Mouse (Mus musculus): ENCODE measurements around the gene Eme1. TPM values are rescaled to one million over a fixed set of nuclear protein-coding genes. Genes with fewer than 3 reads are reported as not detected.
"Not testable (repeated sequence)": the region's sequence is repeated elsewhere in the genome, so short reads cannot be mapped to it uniquely, and the experiment has no call there.

The Eme1 gene
- polyA plus RNA-seq, 1 experiment from 2014 or later: 4.9 TPM

DNA sequence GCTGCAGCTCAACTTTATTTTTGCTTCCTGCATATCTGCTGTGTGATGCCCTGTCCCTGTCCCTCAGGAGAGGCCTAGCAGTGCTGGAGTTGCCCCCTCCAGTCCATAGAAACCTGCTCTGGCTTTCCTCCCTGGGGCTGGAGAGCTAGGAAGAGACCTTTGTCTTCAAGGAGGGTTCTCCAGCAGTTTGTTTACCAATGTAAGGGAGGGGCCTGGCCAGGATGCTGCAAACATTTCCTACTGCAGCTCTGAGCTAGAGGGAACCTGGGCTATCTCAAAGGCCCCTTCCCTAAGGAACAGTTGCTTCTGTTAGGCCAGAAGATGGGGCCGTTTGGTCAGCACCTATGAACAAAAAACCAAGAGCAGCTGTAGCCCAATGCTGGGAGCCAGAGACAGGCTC is 7.6 kb upstream of the Eme1 start:
- Histone ChIP-seq H3K36me3 (replicated peaks; ENCODE audit: insufficient read depth, low read length) (peaks cover 25% of the 10 kb centered on the region), H3K9me3 (ENCODE audit: low read length) (no peaks in the 10 kb centered on the region), H3K4me3 (ENCODE audit: low read depth, low read length) (no peak overlapping the region), H3K27ac (ENCODE audit: low read depth) (no peak overlapping the region), H3K9ac (replicated peaks) (no peak overlapping the region), H3K4me1 (ENCODE audit: insufficient read depth) (no peaks in the 10 kb centered on the region), H3K27me3 (ENCODE audit: insufficient read depth, low read length) (no peaks in the 10 kb centered on the region), H3K4me2 (ENCODE audit: low read depth, low read length) (no peak overlapping the region)
- ATAC-seq (no peak), DNase-seq (no peak)
- TF ChIP-seq EP300 (IDR thresholded peaks at IDR 0.05; ENCODE audit: low read depth): no peak
- TF ChIP-seq CTCF (IDR thresholded peaks at IDR 0.05; ENCODE audit: low read depth): no peak
- 52% methylated on average over 1 of the region's 1 CpGs for WGBS (ENCODE audit: insufficient replicate concordance)

GRCm38 (mm10) chr11:94652973-94653372 is 791 bp downstream of the Eme1 start:
- WGBS (ENCODE audit: insufficient replicate concordance): 42% methylated on average over 8 of the region's 8 CpGs
- H3K4me3 ChIP-seq (ENCODE audit: low read depth, low read length): peak overlapping the region; percentile 65
- peaks cover 7% of the 10 kb centered on the region for H3K36me3 ChIP-seq (replicated peaks; ENCODE audit: insufficient read depth, low read length)
- peak overlapping the region; percentile 67; the same call in 1 of the 2 replicates for H3K9ac ChIP-seq (replicated peaks)
- no peak for TF ChIP-seq CTCF (IDR thresholded peaks at IDR 0.05; ENCODE audit: low read depth)
- no peak for TF ChIP-seq EP300 (IDR thresholded peaks at IDR 0.05; ENCODE audit: low read depth)
- peaks cover 18% of the 10 kb centered on the region for H3K4me1 ChIP-seq (ENCODE audit: insufficient read depth)
- ATAC-seq (no peak), DNase-seq (no peak)
- H3K4me2 ChIP-seq (ENCODE audit: low read depth, low read length): peak overlapping the region; percentile 67
- no peak overlapping the region for H3K27ac ChIP-seq (ENCODE audit: low read depth)
- H3K27me3 ChIP-seq (ENCODE audit: insufficient read depth, low read length): no peaks in the 10 kb centered on the region
- H3K9me3 ChIP-seq (ENCODE audit: low read length): no peaks in the 10 kb centered on the region

DNA sequence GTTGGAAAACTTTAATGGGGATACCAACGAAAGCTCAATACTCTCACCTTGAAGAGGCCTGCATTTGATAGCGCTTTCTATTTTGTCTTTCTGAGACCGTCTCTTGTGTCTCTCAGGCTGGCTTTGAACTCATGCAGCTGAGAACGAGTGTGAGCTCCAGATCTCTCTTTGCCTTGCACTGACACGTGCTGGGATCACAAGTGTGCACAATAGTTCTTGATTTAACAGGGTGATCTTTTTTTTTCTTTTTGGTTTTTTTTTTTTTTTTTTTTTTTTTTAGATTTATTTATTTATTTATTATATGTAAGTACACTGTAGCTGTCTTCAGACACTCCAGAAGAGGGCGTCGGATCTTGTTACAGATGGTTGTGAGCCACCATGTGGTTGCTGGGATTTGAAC is 2.5 kb downstream of the Eme1 start:
- H3K9me3 ChIP-seq (ENCODE audit: low read length): not testable (repeated sequence)
- peaks cover 14% of the 10 kb centered on the region for H3K36me3 ChIP-seq (replicated peaks; ENCODE audit: insufficient read depth, low read length)
- WGBS (ENCODE audit: insufficient replicate concordance): 91% methylated on average over 5 of the region's 7 CpGs

DNA sequence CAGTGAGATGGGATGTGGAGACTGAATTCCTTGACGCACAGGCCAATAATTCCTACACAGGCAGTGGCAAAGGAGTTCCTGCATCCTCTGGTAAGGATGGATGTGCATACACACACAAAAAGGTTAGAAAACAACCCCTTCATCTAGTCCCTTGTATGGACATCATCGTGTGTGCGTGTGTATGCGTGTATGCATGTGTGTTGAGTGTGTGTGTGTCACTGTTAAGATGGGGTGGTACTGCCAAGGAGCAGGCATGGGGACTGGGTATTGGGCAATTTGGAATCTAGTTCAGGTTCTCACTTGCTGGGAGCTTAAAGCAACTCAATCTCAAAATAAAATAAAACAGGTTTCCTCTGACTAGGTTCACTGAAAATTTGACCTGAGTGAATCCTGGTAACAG is 7.3 kb downstream of the Eme1 start:
- 88% methylated on average over 4 of the region's 4 CpGs for WGBS (ENCODE audit: insufficient replicate concordance)

More for the DNA sequence above, 2.5 kb downstream of the Eme1 start:
- not testable (repeated sequence) for H3K4me3 ChIP-seq (ENCODE audit: low read depth, low read length); DNase-seq; H3K27ac ChIP-seq (ENCODE audit: low read depth); H3K4me2 ChIP-seq (ENCODE audit: low read depth, low read length); H3K27me3 ChIP-seq (ENCODE audit: insufficient read depth, low read length); H3K9ac ChIP-seq (replicated peaks); ATAC-seq
- peaks cover 18% of the 10 kb centered on the region for H3K4me1 ChIP-seq (ENCODE audit: insufficient read depth)

GRCm38 (mm10) chr11:94644461-94645219 is 9.1 kb downstream of the Eme1 start:
- DNase-seq (no peak), ATAC-seq (no peak)
- no peaks in the 10 kb centered on the region for H3K4me1 ChIP-seq (ENCODE audit: insufficient read depth)
- H3K9ac ChIP-seq (replicated peaks): no peak overlapping the region
- TF ChIP-seq CTCF (IDR thresholded peaks at IDR 0.05; ENCODE audit: low read depth) (no peak), EP300 (IDR thresholded peaks at IDR 0.05; ENCODE audit: low read depth) (no peak)
- H3K27ac ChIP-seq (ENCODE audit: low read depth): no peak overlapping the region
- H3K4me3 ChIP-seq (ENCODE audit: low read depth, low read length): no peak overlapping the region
- 87% methylated on average over 8 of the region's 8 CpGs for WGBS (ENCODE audit: insufficient replicate concordance)
- no peaks in the 10 kb centered on the region for H3K27me3 ChIP-seq (ENCODE audit: insufficient read depth, low read length)
- H3K4me2 ChIP-seq (ENCODE audit: low read depth, low read length): no peak overlapping the region
- H3K36me3 ChIP-seq (replicated peaks; ENCODE audit: insufficient read depth, low read length): peaks cover 59% of the 10 kb centered on the region
- no peaks in the 10 kb centered on the region for H3K9me3 ChIP-seq (ENCODE audit: low read length)

More for the DNA sequence above, 7.3 kb downstream of the Eme1 start:
- TF ChIP-seq CTCF (IDR thresholded peaks at IDR 0.05; ENCODE audit: low read depth) (no peak), EP300 (IDR thresholded peaks at IDR 0.05; ENCODE audit: low read depth) (no peak)
- no peaks in the 10 kb centered on the region for H3K27me3 ChIP-seq (ENCODE audit: insufficient read depth, low read length)
- no peaks in the 10 kb centered on the region for H3K4me1 ChIP-seq (ENCODE audit: insufficient read depth)
- H3K4me2 ChIP-seq (ENCODE audit: low read depth, low read length): no peak overlapping the region
- ATAC-seq (no peak), DNase-seq (no peak)
- H3K27ac ChIP-seq (ENCODE audit: low read depth): no peak overlapping the region
- H3K9me3 ChIP-seq (ENCODE audit: low read length): no peaks in the 10 kb centered on the region
- H3K4me3 ChIP-seq (ENCODE audit: low read depth, low read length): no peak overlapping the region
- peaks cover 45% of the 10 kb centered on the region for H3K36me3 ChIP-seq (replicated peaks; ENCODE audit: insufficient read depth, low read length)
- H3K9ac ChIP-seq (replicated peaks): no peak overlapping the region

DNA sequence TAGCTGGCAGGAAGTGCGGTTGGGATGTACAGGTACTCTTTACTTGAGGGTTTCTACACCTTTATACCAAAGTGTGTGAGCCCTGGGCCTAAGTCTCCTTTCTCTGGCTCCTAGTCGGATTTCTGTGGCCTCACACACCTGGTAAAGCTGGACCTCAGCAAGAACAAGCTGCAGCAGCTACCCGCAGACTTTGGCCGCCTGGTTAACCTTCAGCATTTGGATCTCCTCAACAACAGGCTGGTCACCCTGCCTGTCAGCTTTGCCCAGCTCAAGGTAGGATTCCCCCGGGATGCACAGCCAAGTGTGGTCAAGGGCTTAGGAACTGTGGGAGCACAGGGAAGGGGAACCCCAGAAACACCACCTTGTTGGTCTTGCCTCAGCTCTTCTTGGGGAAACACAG is 19.3 kb downstream of the Eme1 start:
- no peak overlapping the region for H3K27ac ChIP-seq (ENCODE audit: low read depth)
- no peaks in the 10 kb centered on the region for H3K9me3 ChIP-seq (ENCODE audit: low read length)
- no peak for ATAC-seq
- peaks cover 70% of the 10 kb centered on the region for H3K36me3 ChIP-seq (replicated peaks; ENCODE audit: insufficient read depth, low read length)
- peaks cover 14% of the 10 kb centered on the region for H3K4me1 ChIP-seq (ENCODE audit: insufficient read depth)
- no peak overlapping the region for H3K4me2 ChIP-seq (ENCODE audit: low read depth, low read length)
- 82% methylated on average over 5 of the region's 5 CpGs for WGBS (ENCODE audit: insufficient replicate concordance)
- H3K27me3 ChIP-seq (ENCODE audit: insufficient read depth, low read length): no peaks in the 10 kb centered on the region
- H3K9ac ChIP-seq (replicated peaks): no peak overlapping the region
- TF ChIP-seq CTCF (IDR thresholded peaks at IDR 0.05; ENCODE audit: low read depth) (no peak), EP300 (IDR thresholded peaks at IDR 0.05; ENCODE audit: low read depth) (no peak)
- no peak overlapping the region for H3K4me3 ChIP-seq (ENCODE audit: low read depth, low read length)
- DNase-seq: no peak

Measured in liver, postnatal 0 days (tissue).